Mouse (Mus musculus) lung, adult 2 months (tissue): Measurements from ENCODE around the gene Mul1.

Experiments used
- CTCF ChIP-seq: fragments of 200-500 bp; IDR thresholded peaks from 2 replicates; pipeline ENCODE4 v1.5.1; 2011; ENCODE audit warnings: mild to moderate bottlenecking, low read length, control low read depth; ENCODE audit not compliant: insufficient read depth
- POLR2A ChIP-seq: fragments of 200-500 bp; IDR thresholded peaks from 2 replicates; pipeline ENCODE4 v1.6.1; 2011; ENCODE audit warnings: low read depth, mild to moderate bottlenecking, control low read depth, low read length, borderline replicate concordance; ENCODE audit errors: extremely low read depth

DNA sequence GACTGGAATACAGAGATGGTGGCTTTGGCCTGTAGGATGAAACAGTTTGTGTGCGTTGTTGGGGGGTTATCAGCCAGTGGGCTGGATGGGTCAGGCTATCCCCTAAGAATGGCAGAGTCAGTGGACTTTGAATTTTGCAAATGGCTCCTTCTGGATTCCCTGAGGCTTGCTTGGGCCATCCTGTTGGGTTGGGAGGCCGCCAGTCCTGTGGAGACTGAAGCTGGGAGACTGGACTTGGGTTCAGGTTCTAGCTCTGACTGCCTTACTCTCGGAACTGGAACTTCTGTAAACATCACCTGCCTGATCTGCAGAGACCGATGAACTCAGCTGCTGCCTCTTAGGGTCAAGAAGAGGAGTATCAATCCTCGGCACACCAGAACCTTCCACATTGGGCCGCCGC lies 23.7 kb downstream of the Mul1 start:
- TF ChIP-seq CTCF (no peak), POLR2A (no peak)
